Mouse (Mus musculus): ENCODE data around the gene Klc2. TPM values are rescaled to one million over a fixed set of nuclear protein-coding genes. Genes with fewer than 3 reads are reported as not detected.
A peak's percentile ranks its signal among the peaks of the same experiment; 100 is the strongest.

Gene Klc2
- polyA plus RNA-seq, 1 experiment, result 318 TPM

DNA sequence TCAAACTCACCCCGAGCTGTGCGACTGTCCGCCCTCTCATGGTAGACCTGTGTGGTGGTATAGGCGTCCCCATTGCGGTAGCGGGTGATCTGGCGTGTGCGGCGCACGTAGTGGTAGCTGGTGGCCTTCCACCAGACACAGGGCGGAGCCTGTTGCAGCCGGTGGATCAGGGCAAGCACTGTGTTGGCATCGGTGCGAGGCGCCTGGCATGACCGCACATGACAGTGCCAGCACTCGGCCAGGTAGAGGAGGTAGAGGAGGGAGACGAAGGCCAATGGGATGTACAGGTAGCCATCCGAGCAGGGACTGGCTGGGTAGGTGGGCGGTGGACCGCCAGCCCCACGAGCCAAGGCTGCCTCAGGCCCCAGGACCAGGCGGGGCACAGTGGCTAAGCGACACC is 35.8 kb downstream of the Klc2 start:
- Histone ChIP-seq H3K27me3 (ENCODE audit: control insufficient read depth, insufficient read depth, low read length) (no peaks in the 10 kb centered on the region), H3K27ac (ENCODE audit: insufficient read depth, low read length) (no peak overlapping the region), H3K4me3 (replicated peaks; ENCODE audit: insufficient read depth, low read depth, low read length) (no peak overlapping the region), H3K4me1 (ENCODE audit: control insufficient read depth, insufficient read depth, low read length) (peaks cover 10% of the 10 kb centered on the region)
- peak in 1 of 2 experiments; percentile 60 for DNase-seq
- WGBS, result 60% methylated on average over 24 of the region's 24 CpGs
- TF ChIP-seq CTCF (IDR thresholded peaks at IDR 0.05; ENCODE audit: borderline replicate concordance, insufficient read depth, low read depth, low read length), result no peak
- no peak for TF ChIP-seq POLR2A (IDR thresholded peaks at IDR 0.05; ENCODE audit: borderline replicate concordance, insufficient read depth, low read length)

DNA sequence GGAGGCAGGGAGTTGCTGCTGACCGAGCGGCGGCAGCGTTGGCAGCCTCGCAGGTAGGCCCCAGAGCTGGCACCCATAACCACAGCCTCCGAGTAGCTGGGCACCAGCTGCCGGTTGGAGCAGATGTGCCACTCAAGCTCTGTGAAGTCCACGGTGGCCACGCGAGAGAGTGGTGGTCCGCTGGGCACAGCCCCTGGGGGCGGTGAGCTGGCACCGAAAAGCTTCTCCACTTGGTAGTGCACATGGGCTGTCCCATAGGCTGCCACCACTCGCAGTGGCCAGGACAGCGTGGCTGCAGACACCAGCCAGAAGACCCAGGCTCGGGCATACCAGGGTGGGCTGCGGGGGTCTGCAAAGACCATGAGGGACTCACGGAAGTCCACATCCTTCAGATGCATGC is 36.4 kb downstream of the Klc2 start:
- Histone ChIP-seq H3K4me3 (replicated peaks; ENCODE audit: insufficient read depth, low read depth, low read length) (no peak overlapping the region), H3K27ac (ENCODE audit: insufficient read depth, low read length) (no peak overlapping the region), H3K4me1 (ENCODE audit: control insufficient read depth, insufficient read depth, low read length) (peaks cover 10% of the 10 kb centered on the region), H3K27me3 (ENCODE audit: control insufficient read depth, insufficient read depth, low read length) (no peaks in the 10 kb centered on the region)
- 45% methylated on average over 18 of the region's 18 CpGs for WGBS
- TF ChIP-seq CTCF (IDR thresholded peaks at IDR 0.05; ENCODE audit: borderline replicate concordance, insufficient read depth, low read depth, low read length), result no peak
- TF ChIP-seq POLR2A (IDR thresholded peaks at IDR 0.05; ENCODE audit: borderline replicate concordance, insufficient read depth, low read length), result no peak
- DNase-seq, result no peak

- Histone ChIP-seq H3K27ac (ENCODE audit: insufficient read depth, low read length) (no peak overlapping the region), H3K4me1 (ENCODE audit: control insufficient read depth, insufficient read depth, low read length) (peaks cover 9% of the 10 kb centered on the region), H3K27me3 (ENCODE audit: control insufficient read depth, insufficient read depth, low read length) (no peaks in the 10 kb centered on the region), H3K4me3 (replicated peaks; ENCODE audit: insufficient read depth, low read depth, low read length) (no peak overlapping the region)
- no peak for DNase-seq
- 96% methylated on average over 1 of the region's 1 CpGs for WGBS
- TF ChIP-seq POLR2A (IDR thresholded peaks at IDR 0.05; ENCODE audit: borderline replicate concordance, insufficient read depth, low read length) (no peak), CTCF (IDR thresholded peaks at IDR 0.05; ENCODE audit: borderline replicate concordance, insufficient read depth, low read depth, low read length) (no peak)
Observed at GRCm38 (mm10) chr19:5079279-5079678, 39.1 kb downstream of the Klc2 start.

DNA sequence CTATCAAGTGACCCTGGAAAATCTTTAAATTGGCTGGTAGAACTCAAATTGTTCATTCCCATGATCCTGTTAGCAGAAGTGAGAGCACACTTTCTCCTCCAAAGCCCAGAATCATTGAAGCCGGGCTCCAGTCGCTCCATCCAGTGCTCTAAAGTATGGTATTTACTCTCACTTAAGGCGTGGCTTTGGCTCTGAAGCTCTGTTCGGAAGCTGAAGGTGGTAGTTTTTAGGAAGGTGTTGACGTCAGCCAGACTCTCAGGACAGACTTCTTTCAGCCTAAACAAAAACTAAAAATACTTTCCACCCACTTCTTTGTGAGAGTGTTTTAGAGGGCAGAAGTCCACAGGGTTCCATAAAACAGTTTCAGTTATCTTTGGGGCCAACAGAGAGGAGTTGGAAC is 44.8 kb downstream of the Klc2 start:
- Histone ChIP-seq H3K4me3 (replicated peaks; ENCODE audit: insufficient read depth, low read depth, low read length) (no peak overlapping the region), H3K4me1 (ENCODE audit: control insufficient read depth, insufficient read depth, low read length) (peaks cover 5% of the 10 kb centered on the region), H3K27me3 (ENCODE audit: control insufficient read depth, insufficient read depth, low read length) (no peaks in the 10 kb centered on the region), H3K27ac (ENCODE audit: insufficient read depth, low read length) (no peak overlapping the region)
- TF ChIP-seq CTCF (IDR thresholded peaks at IDR 0.05; ENCODE audit: borderline replicate concordance, insufficient read depth, low read depth, low read length) (no peak), POLR2A (IDR thresholded peaks at IDR 0.05; ENCODE audit: borderline replicate concordance, insufficient read depth, low read length) (no peak)
- no peak for DNase-seq
- WGBS, result 52% methylated on average over 5 of the region's 5 CpGs

DNA sequence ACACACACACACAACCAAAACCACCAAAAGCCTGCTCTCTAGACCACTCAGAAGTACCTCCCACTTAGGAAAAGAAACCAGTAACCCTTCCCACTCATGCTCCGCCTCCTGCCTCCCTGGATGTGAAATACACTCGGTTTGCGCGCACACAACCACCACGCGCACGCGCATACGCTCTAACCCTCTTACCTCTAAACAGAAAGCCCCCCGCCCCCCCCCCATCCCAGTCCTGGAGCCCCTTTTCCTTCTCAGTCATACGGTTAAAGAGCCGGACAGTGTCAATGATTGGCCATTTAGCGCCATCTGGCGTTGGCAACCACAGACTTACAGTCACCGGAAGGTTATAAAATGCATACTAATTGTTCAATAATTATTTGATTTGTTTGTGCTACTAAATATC is 45.3 kb downstream of the Klc2 start:
- Histone ChIP-seq H3K4me3 (replicated peaks; ENCODE audit: insufficient read depth, low read depth, low read length) (no peak overlapping the region), H3K4me1 (ENCODE audit: control insufficient read depth, insufficient read depth, low read length) (peaks cover 7% of the 10 kb centered on the region), H3K27me3 (ENCODE audit: control insufficient read depth, insufficient read depth, low read length) (no peaks in the 10 kb centered on the region), H3K27ac (ENCODE audit: insufficient read depth, low read length) (no peak overlapping the region)
- TF ChIP-seq POLR2A (IDR thresholded peaks at IDR 0.05; ENCODE audit: borderline replicate concordance, insufficient read depth, low read length), result no peak
- TF ChIP-seq CTCF (IDR thresholded peaks at IDR 0.05; ENCODE audit: borderline replicate concordance, insufficient read depth, low read depth, low read length), result peak; percentile 66; the same call in 1 of the 2 replicates
- WGBS, result 2% methylated on average over 15 of the region's 15 CpGs
- peak; percentile 45 to 53 for DNase-seq

- no peak for DNase-seq
Observed at GRCm38 (mm10) chr19:5072389-5073019, 45.9 kb downstream of the Klc2 start.

DNA sequence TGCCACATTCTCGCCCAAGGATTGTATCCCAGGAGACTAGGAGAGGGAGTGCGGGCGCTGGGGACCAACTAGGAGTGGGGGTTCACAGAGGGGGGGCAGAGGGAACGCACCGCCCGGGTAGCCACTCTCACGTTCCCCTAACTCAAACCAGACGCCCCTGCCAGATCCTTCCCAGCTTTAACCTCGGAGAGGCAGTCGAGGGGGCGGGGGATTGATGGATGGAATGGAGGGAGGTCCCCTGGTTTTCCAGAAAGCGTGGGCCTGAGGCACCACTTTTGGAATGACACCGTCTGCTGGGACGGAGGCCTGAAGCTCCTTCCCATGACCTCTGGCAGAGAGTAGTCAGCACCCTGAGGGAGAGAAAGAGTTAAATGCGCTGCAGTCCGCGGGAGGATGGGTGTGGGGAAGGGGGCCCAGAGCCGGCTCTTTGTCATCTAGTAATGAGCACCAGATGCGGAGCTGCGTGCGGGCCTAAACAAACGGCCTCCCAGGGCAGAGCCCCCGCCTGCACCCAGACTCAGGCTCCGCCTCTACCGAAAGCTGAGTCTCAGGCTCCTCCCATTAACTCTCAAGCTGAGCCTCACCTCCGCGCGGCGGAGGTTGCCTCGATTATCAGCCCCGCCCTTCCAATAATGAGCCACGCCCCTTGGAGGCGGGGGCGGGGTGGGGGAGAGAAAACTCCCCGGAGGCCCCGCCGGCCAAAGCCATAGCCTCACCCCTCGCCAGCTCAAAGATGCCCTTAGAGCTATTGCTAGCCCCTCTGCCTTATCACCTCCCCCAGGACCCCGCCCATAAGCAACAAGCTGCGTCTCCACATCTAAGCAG is 46.6 kb downstream of the Klc2 start:
- 7% methylated on average over 37 of the region's 40 CpGs for WGBS
- Histone ChIP-seq H3K27me3 (ENCODE audit: control insufficient read depth, insufficient read depth, low read length) (no peaks in the 10 kb centered on the region), H3K4me3 (replicated peaks; ENCODE audit: insufficient read depth, low read depth, low read length) (peak overlapping the region; percentile 23), H3K27ac (ENCODE audit: insufficient read depth, low read length) (no peak overlapping the region), H3K4me1 (ENCODE audit: control insufficient read depth, insufficient read depth, low read length) (peaks cover 10% of the 10 kb centered on the region)
- DNase-seq, result peak in 1 of 2 experiments; percentile 48
- TF ChIP-seq POLR2A (IDR thresholded peaks at IDR 0.05; ENCODE audit: borderline replicate concordance, insufficient read depth, low read length), result no peak
- TF ChIP-seq CTCF (IDR thresholded peaks at IDR 0.05; ENCODE audit: borderline replicate concordance, insufficient read depth, low read depth, low read length), result no peak

More at GRCm38 (mm10) chr19:5072389-5073019, 45.9 kb downstream of the Klc2 start:
- H3K27me3 ChIP-seq (ENCODE audit: control insufficient read depth, insufficient read depth, low read length), result no peaks in the 10 kb centered on the region
- no peak for TF ChIP-seq POLR2A (IDR thresholded peaks at IDR 0.05; ENCODE audit: borderline replicate concordance, insufficient read depth, low read length)
- no peak for TF ChIP-seq CTCF (IDR thresholded peaks at IDR 0.05; ENCODE audit: borderline replicate concordance, insufficient read depth, low read depth, low read length)
- WGBS, result 7% methylated on average over 20 of the region's 20 CpGs
- H3K27ac ChIP-seq (ENCODE audit: insufficient read depth, low read length), result no peak overlapping the region
- H3K4me1 ChIP-seq (ENCODE audit: control insufficient read depth, insufficient read depth, low read length), result peaks cover 7% of the 10 kb centered on the region
- peak overlapping the region; percentile 11 for H3K4me3 ChIP-seq (replicated peaks; ENCODE audit: insufficient read depth, low read depth, low read length)

DNA sequence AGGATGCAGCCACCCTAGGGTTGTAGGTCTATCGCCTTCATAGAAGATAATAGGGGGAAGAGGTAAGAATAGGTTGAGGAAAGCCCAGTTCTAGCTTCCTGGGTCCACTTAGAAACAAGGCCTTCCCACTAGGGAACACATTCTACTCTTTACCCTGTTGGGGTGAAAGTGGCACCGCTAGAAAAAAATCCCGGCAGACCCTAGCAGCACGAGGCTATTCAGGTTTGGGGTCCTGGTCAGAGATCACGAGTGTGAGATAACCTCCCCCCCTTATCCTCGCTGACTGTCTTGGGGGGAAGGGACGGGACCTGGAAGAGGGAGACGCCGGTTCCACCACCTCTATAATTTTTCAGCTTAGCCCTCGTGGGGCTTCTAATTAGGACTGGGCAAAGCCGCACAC is 47.3 kb downstream of the Klc2 start:
- TF ChIP-seq CTCF (IDR thresholded peaks at IDR 0.05; ENCODE audit: borderline replicate concordance, insufficient read depth, low read depth, low read length) (no peak), POLR2A (IDR thresholded peaks at IDR 0.05; ENCODE audit: borderline replicate concordance, insufficient read depth, low read length) (no peak)
- WGBS, result 48% methylated on average over 11 of the region's 11 CpGs
- Histone ChIP-seq H3K4me3 (replicated peaks; ENCODE audit: insufficient read depth, low read depth, low read length) (no peak overlapping the region), H3K4me1 (ENCODE audit: control insufficient read depth, insufficient read depth, low read length) (peaks cover 10% of the 10 kb centered on the region), H3K27ac (ENCODE audit: insufficient read depth, low read length) (no peak overlapping the region), H3K27me3 (ENCODE audit: control insufficient read depth, insufficient read depth, low read length) (no peaks in the 10 kb centered on the region)
- DNase-seq, result no peak
